Mouse (Mus musculus): ENCODE results near the gene Mb.

GRCm38 (mm10) chr15:76979799-76980198 lies 70.7 kb downstream of the Mb start:
- TF ChIP-seq CTCF (IDR thresholded peaks at IDR 0.05; ENCODE audit: low read depth, low read length) = no peak
- no peak for TF ChIP-seq POLR2A (IDR thresholded peaks at IDR 0.05; ENCODE audit: extremely low read depth, insufficient read depth, low read length)

Measured in liver, adult 2 months (tissue).